Mouse (Mus musculus) embryonic facial prominence, embryonic 11.5 days (tissue): ENCODE measurements around the gene Ly6g6e. TPM values are rescaled to one million over a fixed set of nuclear protein-coding genes. Genes with fewer than 3 reads are reported as not detected.
"Not testable (repeated sequence)": the region's sequence is repeated elsewhere in the genome, so short reads cannot be mapped to it uniquely, and the experiment has no call there.

Source experiments
- ATAC-seq: fragments of 200-750 bp; cut with Nextera tagmentation; replicated peaks from 2 replicates; pipeline ENCODE4 v1.8.0; 2017; ENCODE audit warnings: low read depth; ENCODE audit not compliant: insufficient number of reproducible peaks, low FRiP score, low TSS enrichment
- DNase-seq: peaks from one replicate; pipeline ENCODE4 v3.0.0-alpha.2; 2015; ENCODE audit warnings: low spot score
- H3K27ac ChIP-seq: fragments of 300-500 bp; sonication (generic); replicated peaks from 2 replicates; pipeline ENCODE4 v1.5.1; 2014; ENCODE audit warnings: mild to moderate bottlenecking, low read depth, low read length, control low read depth
- H3K27me3 ChIP-seq: fragments of 300-500 bp; sonication (generic); 2 replicates; pipeline ENCODE4 v1.6.1; 2014; ENCODE audit warnings: mild to moderate bottlenecking, low read length, moderate library complexity, mixed read lengths; ENCODE audit not compliant: control insufficient read depth, insufficient read depth
- H3K36me3 ChIP-seq: fragments of 300-500 bp; sonication (generic); replicated peaks from 2 replicates; pipeline ENCODE4 v1.6.1; 2014; ENCODE audit warnings: low read depth, mild to moderate bottlenecking, low read length, moderate library complexity, mixed read lengths; ENCODE audit not compliant: control insufficient read depth, insufficient read depth
- H3K4me1 ChIP-seq: fragments of 300-500 bp; sonication (generic); 2 replicates; pipeline ENCODE4 v1.6.1; 2014; ENCODE audit warnings: low read length, mixed read lengths; ENCODE audit not compliant: control insufficient read depth, insufficient read depth
- H3K4me2 ChIP-seq: fragments of 300-500 bp; sonication (generic); 2 replicates; pipeline ENCODE4 v1.6.1; 2014; ENCODE audit warnings: low read depth, mild to moderate bottlenecking, control low read depth, low read length, moderate library complexity
- H3K4me3 ChIP-seq: fragments of 300-500 bp; sonication (generic); 2 replicates; pipeline ENCODE4 v1.5.1; 2014; ENCODE audit warnings: low read depth, low read length, control low read depth
- H3K9ac ChIP-seq: fragments of 300-500 bp; sonication (generic); replicated peaks from 2 replicates; pipeline ENCODE4 v1.6.1; 2014; ENCODE audit warnings: mild to moderate bottlenecking, control low read depth, low read length
- H3K9me3 ChIP-seq: fragments of 300-500 bp; sonication (generic); replicated peaks from 2 replicates; pipeline ENCODE4 v1.6.1; 2016; ENCODE audit warnings: mild to moderate bottlenecking, low read length, inconsistent platforms, mixed read lengths; ENCODE audit not compliant: control insufficient read depth
- WGBS: fragments of 180-500 bp; shearing (Covaris S2); extraction: QIAGEN DNeasy Blood & Tissue Kit; methylation state at CpG from one replicate; pipeline ENCODE4 v1.1.7; 2014; 5-methylcytosine and 5-hydroxymethylcytosine counted together
- polyA plus RNA-seq: library from polyadenylated mRNA; unstranded; fragments of >200 nt; fragmentation: Nextera tagmentation; extraction: Ambion mirVana; gene quantifications from 2 replicates; pipeline ENCODE4 v1.2.1, GENCODE M21; 2014

The Ly6g6e gene
- polyA plus RNA-seq, 1 experiment from 2014 or later = 0.66 TPM

DNA sequence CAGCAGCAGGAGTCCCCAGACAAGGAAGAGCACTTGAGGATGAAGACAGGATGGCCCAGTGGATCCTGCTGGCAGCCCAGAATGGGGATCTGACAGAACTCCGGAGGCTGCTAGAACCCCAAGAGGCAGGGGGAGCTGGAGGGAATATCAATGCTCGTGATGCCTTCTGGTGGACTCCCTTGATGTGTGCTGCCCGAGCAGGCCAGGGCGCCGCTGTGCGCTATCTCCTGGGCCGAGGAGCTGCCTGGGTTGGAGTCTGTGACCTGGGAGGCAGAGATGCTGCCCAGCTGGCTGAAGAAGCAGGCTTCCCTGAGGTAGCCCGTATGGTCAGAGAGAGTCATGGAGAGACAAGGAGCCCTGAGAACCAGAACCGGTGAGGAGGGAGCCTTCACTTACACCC, 46.6 kb downstream of the Ly6g6e start:
- H3K4me2 ChIP-seq, ATAC-seq, H3K36me3 ChIP-seq, DNase-seq, H3K9ac ChIP-seq, H3K4me1 ChIP-seq, H3K27me3 ChIP-seq, H3K27ac ChIP-seq, H3K9me3 ChIP-seq, H3K4me3 ChIP-seq: not testable (repeated sequence)
- 90% methylated on average over 9 of the region's 9 CpGs for WGBS

DNA sequence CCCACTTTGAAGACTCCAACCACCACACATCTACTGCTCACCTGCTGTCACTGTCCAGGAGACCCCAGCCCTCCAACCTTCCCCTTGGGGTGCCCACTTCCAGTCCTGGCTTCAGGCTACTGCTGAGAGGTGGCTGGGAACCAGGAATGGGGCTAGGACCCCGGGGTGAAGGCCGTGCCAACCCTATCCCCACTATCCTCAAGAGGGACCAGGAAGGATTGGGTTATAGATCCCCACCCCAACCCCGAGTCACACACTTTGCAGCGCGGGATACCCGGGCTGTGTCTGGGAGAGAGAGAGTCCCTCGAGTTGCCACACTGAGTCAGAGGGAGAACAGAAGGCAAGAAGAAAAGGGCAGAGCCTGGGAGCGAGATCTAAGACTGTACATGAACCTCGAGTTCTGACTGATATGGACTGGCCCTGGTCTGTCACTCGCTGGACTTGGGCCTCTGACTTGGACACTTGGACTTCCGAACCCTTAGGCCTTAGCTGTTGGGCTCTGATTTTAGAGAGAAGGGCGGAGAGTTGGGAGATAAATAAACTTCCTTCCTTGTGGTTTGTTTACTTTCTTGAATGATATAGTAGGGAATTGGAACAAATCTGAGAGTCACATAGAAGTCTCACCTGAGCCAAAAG, 47.7 kb downstream of the Ly6g6e start:
- 89% methylated on average over 12 of the region's 12 CpGs for WGBS
- not testable (repeated sequence) for H3K36me3 ChIP-seq, H3K27ac ChIP-seq, H3K9me3 ChIP-seq, H3K4me3 ChIP-seq, ATAC-seq, H3K27me3 ChIP-seq, H3K9ac ChIP-seq, H3K4me1 ChIP-seq, DNase-seq, H3K4me2 ChIP-seq

DNA sequence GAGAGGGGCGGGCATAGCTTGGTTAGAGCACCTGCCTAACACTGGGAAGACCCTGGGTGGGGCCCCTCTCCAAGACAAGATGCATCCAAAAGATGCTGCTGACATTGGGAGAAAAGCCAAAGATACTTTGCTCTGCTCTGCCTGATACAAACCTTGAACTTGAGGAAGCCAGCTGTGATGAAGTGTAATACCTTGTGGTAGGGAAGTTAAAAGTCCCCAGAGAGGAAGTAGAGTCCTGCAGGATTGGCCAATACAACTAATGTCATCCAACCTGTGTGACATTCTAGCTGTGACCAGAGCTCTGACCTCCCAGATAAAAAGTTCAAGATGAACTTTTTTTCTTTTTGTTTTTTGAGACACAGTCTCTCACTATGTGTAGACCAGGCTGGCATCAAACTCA, 48.4 kb downstream of the Ly6g6e start:
- no peak for DNase-seq
- H3K4me1 ChIP-seq = peaks cover 7% of the 10 kb centered on the region; the same call in 1 of the 2 replicates
- H3K4me3 ChIP-seq = no peak overlapping the region
- peaks cover 4% of the 10 kb centered on the region; the same call in 1 of the 2 replicates for H3K36me3 ChIP-seq
- ATAC-seq = no peak
- H3K27ac ChIP-seq = no peak overlapping the region
- no peak overlapping the region for H3K4me2 ChIP-seq
- 88% methylated on average over 1 of the region's 1 CpGs for WGBS
- no peaks in the 10 kb centered on the region for H3K27me3 ChIP-seq
- no peak overlapping the region for H3K9ac ChIP-seq
- H3K9me3 ChIP-seq = no peaks in the 10 kb centered on the region

DNA sequence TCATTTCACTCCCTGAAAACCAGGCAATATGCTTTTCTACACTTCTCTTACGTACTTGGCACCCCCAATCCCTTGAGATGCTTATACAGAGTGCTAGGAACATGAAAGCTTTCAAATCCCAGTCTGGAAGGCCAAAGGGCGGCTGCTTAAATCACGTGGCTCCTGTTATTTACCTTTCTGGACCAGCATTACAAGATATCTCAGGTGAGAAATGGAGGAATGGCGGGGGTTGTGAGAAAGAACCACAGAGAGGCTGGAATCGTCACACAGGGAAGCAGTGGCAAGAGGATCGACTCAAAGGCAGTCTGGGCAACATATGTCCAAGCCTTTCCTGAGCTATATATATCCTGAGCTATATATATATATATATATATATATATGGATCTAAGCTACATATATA, 48.9 kb downstream of the Ly6g6e start:
- Histone ChIP-seq H3K9ac (peak overlapping the region; percentile 77), H3K4me1 (peaks cover 5% of the 10 kb centered on the region; the same call in 1 of the 2 replicates), H3K36me3 (peaks cover 4% of the 10 kb centered on the region; the same call in 1 of the 2 replicates), H3K4me3 (peak overlapping the region; percentile 50), H3K27ac (no peak overlapping the region), H3K4me2 (peak overlapping the region; percentile 64), H3K27me3 (no peaks in the 10 kb centered on the region), H3K9me3 (no peaks in the 10 kb centered on the region)
- DNase-seq (no peak), ATAC-seq (no peak)
- 25% methylated on average over 6 of the region's 6 CpGs for WGBS

DNA sequence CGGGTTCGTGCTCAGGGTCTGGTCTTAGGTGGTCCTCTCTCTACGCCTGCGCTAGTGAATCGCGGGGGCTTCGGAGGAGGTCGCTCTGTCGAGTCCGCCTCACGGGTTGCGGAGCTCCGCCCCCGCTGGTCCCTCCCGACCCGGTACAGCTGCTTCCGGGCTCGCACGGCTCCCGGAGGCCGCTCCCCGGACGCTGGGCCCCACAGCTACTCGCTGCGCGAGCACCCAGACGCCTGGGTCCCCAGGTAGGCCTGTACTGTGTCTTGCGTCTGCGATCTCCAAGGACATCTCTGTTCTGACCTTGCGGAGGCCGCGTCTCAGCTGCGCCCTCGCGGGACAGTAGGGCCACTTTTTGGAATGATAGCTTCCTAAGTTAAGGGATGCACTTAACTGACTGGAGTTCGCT, 49.5 kb downstream of the Ly6g6e start, which contains the start of gene D17H6S53E:
D17H6S53E (plus strand) TSS at position 168 of the 406 bp plus-strand sequence.
- ATAC-seq = peak; percentile 45
- no peaks in the 10 kb centered on the region for H3K9me3 ChIP-seq
- H3K4me2 ChIP-seq = peak within 1 kb of the TSS; percentile 64
- under 1% methylated on average over 31 of the region's 36 CpGs for WGBS
- 0 out of 2 replicates have a peak within 1 kb of the TSS, but pooled peaks have one; percentile 4 for H3K27ac ChIP-seq
- H3K4me1 ChIP-seq = peaks cover 5% of the 10 kb centered on the region; the same call in 1 of the 2 replicates
- H3K36me3 ChIP-seq = peaks cover 4% of the 10 kb centered on the region; the same call in 1 of the 2 replicates
- peak; percentile 80 for DNase-seq
- H3K27me3 ChIP-seq = no peaks in the 10 kb centered on the region
- peak within 1 kb of the TSS; percentile 77 for H3K9ac ChIP-seq
- H3K4me3 ChIP-seq = peak within 1 kb of the TSS; percentile 50

DNA sequence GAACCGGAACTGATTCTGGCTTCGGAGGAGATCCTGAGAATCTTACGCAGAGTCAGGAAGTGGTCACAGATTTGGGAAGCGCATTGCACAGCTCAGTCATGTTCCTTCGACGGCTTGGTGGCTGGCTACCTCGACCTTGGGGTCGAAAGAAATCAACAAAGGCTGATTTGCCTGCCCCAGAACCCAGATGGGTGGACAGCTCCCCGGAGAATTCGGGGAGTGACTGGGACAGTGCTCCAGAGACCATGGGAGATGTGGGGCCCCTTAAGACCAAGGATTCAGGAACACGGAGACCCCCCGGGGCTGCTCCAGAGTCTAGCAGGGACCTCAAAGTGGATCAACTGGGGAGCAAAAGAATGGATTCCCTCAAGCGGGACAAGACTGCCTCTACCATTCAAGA, 50.3 kb downstream of the Ly6g6e start:
- WGBS = 66% methylated on average over 13 of the region's 13 CpGs
- ATAC-seq = no peak

More for the DNA sequence above, 50.3 kb downstream of the Ly6g6e start:
- H3K36me3 ChIP-seq = peaks cover 4% of the 10 kb centered on the region; the same call in 1 of the 2 replicates
- peak overlapping the region; percentile 64 for H3K4me2 ChIP-seq
- no peaks in the 10 kb centered on the region for H3K27me3 ChIP-seq
- H3K27ac ChIP-seq = no peak overlapping the region
- peak overlapping the region; percentile 50 for H3K4me3 ChIP-seq
- peaks cover 5% of the 10 kb centered on the region; the same call in 1 of the 2 replicates for H3K4me1 ChIP-seq
- DNase-seq = no peak
- H3K9me3 ChIP-seq = no peaks in the 10 kb centered on the region
- peak overlapping the region; percentile 77; the same call in 1 of the 2 replicates for H3K9ac ChIP-seq

Other genes with a start within 250 kb of the Ly6g6e start
- gene Stk19, start 240.0 kb upstream of the Ly6g6e start, polyA plus RNA-seq = 14.4 and 18.4 TPM in 2 replicates
- gene Dxo, start 239.9 kb upstream of the Ly6g6e start, polyA plus RNA-seq = 65.3 and 68.1 TPM in 2 replicates
- 27.1 and 31.9 TPM in 2 replicates for gene Skiv2l, start 226.7 kb upstream of the Ly6g6e start, polyA plus RNA-seq
- gene Nelfe, start 226.5 kb upstream of the Ly6g6e start, polyA plus RNA-seq = 128 and 130 TPM in 2 replicates
- 1.2 and 2.0 TPM in 2 replicates for gene Cfb, start 214.4 kb upstream of the Ly6g6e start, polyA plus RNA-seq
- 1.6 and 2.0 TPM in 2 replicates for gene Zbtb12, start 197.4 kb upstream of the Ly6g6e start, polyA plus RNA-seq
- gene Gm20547, start 194.9 kb upstream of the Ly6g6e start, polyA plus RNA-seq = not detected in 2 replicates
- gene C2, start 178.6 kb upstream of the Ly6g6e start, polyA plus RNA-seq = 0.81 and 1.6 TPM in 2 replicates
- gene Ehmt2, start 178.4 kb upstream of the Ly6g6e start, polyA plus RNA-seq = 59.3 and 60.6 TPM in 2 replicates
- 0.08 and 0.11 TPM in 2 replicates for gene Slc44a4, start 162.4 kb upstream of the Ly6g6e start, polyA plus RNA-seq
- 10.9 and 13.1 TPM in 2 replicates for gene Neu1, start 145.6 kb upstream of the Ly6g6e start, polyA plus RNA-seq
- gene Hspa1b, start 117.7 kb upstream of the Ly6g6e start, polyA plus RNA-seq = 0.21 and 0.49 TPM in 2 replicates
- gene Gm20481, start 107.0 kb upstream of the Ly6g6e start, polyA plus RNA-seq = not detected in 2 replicates
- gene Hspa1a, start 104.7 kb upstream of the Ly6g6e start, polyA plus RNA-seq = 1.7 and 1.8 TPM in 2 replicates
- gene Hspa1l, start 104.2 kb upstream of the Ly6g6e start, polyA plus RNA-seq = 1.5 and 2.0 TPM in 2 replicates
- 219 and 241 TPM in 2 replicates for gene Lsm2, start 95.0 kb upstream of the Ly6g6e start, polyA plus RNA-seq
- 73.9 and 85.2 TPM in 2 replicates for gene Vars, start 75.9 kb upstream of the Ly6g6e start, polyA plus RNA-seq
- 0.10 and 0.17 TPM in 2 replicates for gene Vwa7, start 60.3 kb upstream of the Ly6g6e start, polyA plus RNA-seq
- 3.5 and 7.5 TPM in 2 replicates for gene Sapcd1, start 48.9 kb upstream of the Ly6g6e start, polyA plus RNA-seq
- 3.0 and 3.2 TPM in 2 replicates for gene Msh5, start 30.2 kb upstream of the Ly6g6e start, polyA plus RNA-seq
- gene Clic1, start 26.9 kb upstream of the Ly6g6e start, polyA plus RNA-seq = 73.9 and 84.2 TPM in 2 replicates
- 543 and 586 TPM in 2 replicates for gene Ddah2, start 17.9 kb upstream of the Ly6g6e start, polyA plus RNA-seq
- gene Ly6g6c, start 11.5 kb upstream of the Ly6g6e start, polyA plus RNA-seq = 0.33 TPM in 1 of 2 replicates, not detected in the other
- 0.74 and 1.2 TPM in 2 replicates for gene Mpig6b, start 10.7 kb upstream of the Ly6g6e start, polyA plus RNA-seq
- 0.92 TPM in 1 of 2 replicates, not detected in the other for gene Ly6g6d, start 1.2 kb downstream of the Ly6g6e start, polyA plus RNA-seq
- 0.36 and 0.43 TPM in 2 replicates for gene Ly6g6f, start 8.7 kb downstream of the Ly6g6e start, polyA plus RNA-seq
- 38.5 and 39.8 TPM in 2 replicates for gene Abhd16a, start 12.4 kb downstream of the Ly6g6e start, polyA plus RNA-seq
- gene Ly6g5c, start 31.4 kb downstream of the Ly6g6e start, polyA plus RNA-seq = not detected in 2 replicates
- gene Ly6g5b, start 38.5 kb downstream of the Ly6g6e start, polyA plus RNA-seq = 0.53 and 1.1 TPM in 2 replicates
- gene Gpank1, start 44.6 kb downstream of the Ly6g6e start, polyA plus RNA-seq = 24.6 and 26.4 TPM in 2 replicates
- gene Csnk2b, start 45.2 kb downstream of the Ly6g6e start, polyA plus RNA-seq = 273 and 294 TPM in 2 replicates
- gene D17H6S53E, start 49.5 kb downstream of the Ly6g6e start, polyA plus RNA-seq = 6.9 and 7.4 TPM in 2 replicates
- 0.49 and 0.64 TPM in 2 replicates for gene Apom, start 55.1 kb downstream of the Ly6g6e start, polyA plus RNA-seq
- 87.8 and 101 TPM in 2 replicates for gene Bag6, start 58.3 kb downstream of the Ly6g6e start, polyA plus RNA-seq
- 131 and 144 TPM in 2 replicates for gene Prrc2a, start 88.0 kb downstream of the Ly6g6e start, polyA plus RNA-seq
- 6.1 and 7.9 TPM in 2 replicates for gene Aif1, start 99.2 kb downstream of the Ly6g6e start, polyA plus RNA-seq
- gene Lst1, start 111.5 kb downstream of the Ly6g6e start, polyA plus RNA-seq = 3.8 and 6.1 TPM in 2 replicates
- gene Ltb, start 117.5 kb downstream of the Ly6g6e start, polyA plus RNA-seq = 0.32 and 0.48 TPM in 2 replicates
- not detected in 2 replicates for gene Tnf, start 125.1 kb downstream of the Ly6g6e start, polyA plus RNA-seq
- not detected in 2 replicates for gene Lta, start 128.4 kb downstream of the Ly6g6e start, polyA plus RNA-seq
- not detected in 2 replicates for gene Gm16181, start 143.9 kb downstream of the Ly6g6e start, polyA plus RNA-seq
- 6.2 and 7.9 TPM in 2 replicates for gene Atp6v1g2, start 156.8 kb downstream of the Ly6g6e start, polyA plus RNA-seq
- gene Nfkbil1, start 158.9 kb downstream of the Ly6g6e start, polyA plus RNA-seq = 3.1 and 4.0 TPM in 2 replicates
- gene Ddx39b, start 164.8 kb downstream of the Ly6g6e start, polyA plus RNA-seq = 664 and 669 TPM in 2 replicates
- 18.8 and 24.0 TPM in 2 replicates for gene H2-D1, start 185.8 kb downstream of the Ly6g6e start, polyA plus RNA-seq
- gene H2-Q1, start 243.5 kb downstream of the Ly6g6e start, polyA plus RNA-seq = 0.08 TPM in 1 of 2 replicates, not detected in the other